Mouse (Mus musculus) telencephalon, adult 2 months (tissue): ENCODE data around the gene Llcfc1.

Source experiments
- DNase-seq: peaks from one replicate; pipeline ENCODE4 v3.0.0-alpha.2; 2011; ENCODE audit warnings: low read depth, low spot score

Gene Llcfc1

DNA sequence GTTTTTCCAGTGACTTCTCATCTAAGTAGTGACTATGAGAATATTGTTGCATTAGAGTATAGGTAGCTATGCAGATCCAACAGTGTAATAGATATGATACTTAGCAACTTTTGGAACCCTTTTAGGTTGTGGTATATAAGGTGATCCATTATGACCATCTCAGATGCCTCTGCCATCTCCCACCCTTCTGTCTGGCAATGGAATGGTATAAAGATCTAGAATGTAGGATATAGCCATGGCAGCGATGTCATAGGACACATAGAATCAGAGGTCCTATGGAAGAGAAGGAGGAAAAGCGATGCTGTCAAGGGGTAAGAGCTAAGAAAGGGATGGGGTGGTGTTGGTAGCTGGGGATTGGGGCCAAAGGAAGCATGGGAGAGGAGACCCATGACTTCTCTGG lies at the start of gene Llcfc1:
Gene Llcfc1 (plus strand): TSS at position 301 of the 400 bp plus-strand sequence.
- DNase-seq, result no peak

GRCm38 (mm10) chr6:41635211-41635610 lies 49.0 kb upstream of the Llcfc1 start:
- DNase-seq, result no peak

GRCm38 (mm10) chr6:41636178-41636577 lies 48.1 kb upstream of the Llcfc1 start, which contains the start of gene Trpv6:
Trpv6 (minus strand) TSS chr6:41636405.
- DNase-seq, result no peak

- no peak for DNase-seq
Observed at GRCm38 (mm10) chr6:41637393-41637792, 46.8 kb upstream of the Llcfc1 start.

DNA sequence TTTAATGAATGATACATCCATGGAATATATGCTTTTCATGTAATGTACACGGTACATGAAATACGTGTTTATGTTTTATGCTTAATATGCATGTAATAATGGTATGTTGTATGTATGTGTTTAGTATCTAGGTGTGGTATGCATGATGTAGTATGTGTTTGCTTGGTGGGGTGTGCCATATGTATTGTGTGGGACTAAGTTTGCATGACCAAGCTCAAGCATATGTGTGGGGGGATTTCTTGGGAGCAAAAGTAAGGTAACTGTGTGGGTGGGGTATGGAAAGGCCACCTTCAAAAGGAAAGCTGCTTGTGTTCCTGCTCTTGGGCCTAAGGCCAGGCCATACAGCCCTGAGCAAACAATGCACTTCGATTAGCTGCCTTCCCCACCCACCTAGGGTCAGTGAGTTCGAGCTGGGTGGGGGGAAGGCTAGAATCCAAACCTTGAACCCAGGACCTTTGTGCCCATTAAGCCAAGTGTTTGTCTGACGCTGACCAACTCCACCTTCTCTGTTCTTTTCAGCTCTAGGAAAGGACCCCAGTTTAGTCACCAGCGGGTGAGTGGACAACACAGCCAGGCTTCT lies 46.2 kb upstream of the Llcfc1 start:
- DNase-seq, result no peak

- DNase-seq, result no peak
Observed at GRCm38 (mm10) chr6:41640449-41640848, 43.8 kb upstream of the Llcfc1 start.

- DNase-seq, result no peak
Observed at GRCm38 (mm10) chr6:41641173-41641866, 42.9 kb upstream of the Llcfc1 start.

- no peak for DNase-seq
Observed at GRCm38 (mm10) chr6:41642765-41643164, 41.5 kb upstream of the Llcfc1 start.

DNA sequence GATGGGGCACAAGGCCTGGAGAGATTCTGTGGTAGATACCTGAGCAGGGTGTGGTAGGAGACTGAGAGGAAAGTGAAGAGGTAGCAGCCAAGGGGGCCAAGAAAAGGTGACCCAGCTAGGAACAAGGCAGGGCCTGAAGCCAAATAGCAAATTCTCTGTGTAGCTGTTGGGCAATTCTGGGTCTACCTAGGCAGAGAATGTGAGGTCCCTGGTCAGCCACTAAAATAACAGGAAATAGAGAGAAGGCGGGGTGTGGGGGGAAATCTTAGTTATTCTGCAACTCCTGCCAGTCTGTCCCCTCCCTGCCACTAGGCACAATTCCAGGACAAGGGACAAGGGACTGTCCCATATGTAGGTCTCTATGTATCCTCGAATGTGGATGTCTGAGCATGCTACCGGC lies 41.0 kb upstream of the Llcfc1 start:
- DNase-seq, result no peak

DNA sequence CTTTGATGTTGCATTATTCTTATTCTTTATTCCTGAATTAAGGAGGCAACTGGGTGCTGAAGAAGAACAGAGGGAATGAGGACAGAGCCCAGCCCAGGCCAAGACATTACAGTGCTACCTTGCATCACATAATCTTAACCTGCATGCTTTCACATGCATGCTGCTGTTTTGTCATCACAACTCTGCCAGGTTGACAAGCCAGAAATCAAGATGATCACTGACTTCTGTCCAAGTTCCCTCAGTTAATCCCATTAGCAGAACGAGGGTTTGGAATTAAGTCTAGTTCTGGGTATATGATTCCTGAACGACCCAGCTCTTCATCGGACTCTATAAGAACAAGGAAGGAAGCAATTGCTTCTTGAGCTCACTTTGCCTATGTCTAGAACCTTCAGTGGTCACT lies 38.0 kb upstream of the Llcfc1 start:
- no peak for DNase-seq

DNA sequence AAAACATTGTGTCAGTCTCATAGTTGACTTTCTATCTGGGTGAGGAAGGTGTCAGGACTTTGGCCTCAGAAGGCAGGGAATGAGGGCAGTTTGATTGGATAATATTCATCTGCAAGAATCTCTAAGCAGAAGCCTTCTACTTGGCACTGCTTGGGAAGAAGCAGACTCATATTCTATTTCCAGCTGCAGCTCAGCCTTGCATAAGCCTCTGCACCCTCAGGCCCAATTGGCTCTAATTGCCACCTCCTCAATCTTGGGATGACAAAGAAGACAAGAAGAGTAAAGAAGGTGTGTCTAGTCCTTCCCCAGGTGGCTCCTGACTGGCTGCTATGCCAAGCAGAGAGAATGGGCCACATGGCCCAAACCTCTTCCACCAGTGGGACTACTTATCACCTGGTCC lies 37.6 kb upstream of the Llcfc1 start:
- DNase-seq, result no peak

DNA sequence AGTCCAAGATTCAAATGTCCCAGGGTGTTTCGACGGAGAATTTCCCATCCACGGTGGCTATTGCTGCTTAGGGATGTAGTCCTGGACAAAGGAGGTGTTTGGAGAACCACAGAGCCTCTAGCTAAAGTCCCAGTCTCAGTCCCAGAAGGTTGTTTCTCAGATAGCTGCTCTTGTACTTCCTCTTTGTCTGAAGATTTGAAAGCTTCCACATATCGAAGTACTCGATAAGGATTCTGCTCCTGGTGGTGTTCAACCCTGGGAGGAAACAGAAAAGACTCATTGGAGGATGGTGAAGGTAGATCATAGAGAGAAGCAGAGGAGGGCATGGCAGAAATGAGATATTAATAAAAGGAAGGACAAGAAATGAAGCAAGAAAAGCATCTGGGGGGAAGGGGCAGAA lies 31.1 kb upstream of the Llcfc1 start:
- DNase-seq, result no peak

DNA sequence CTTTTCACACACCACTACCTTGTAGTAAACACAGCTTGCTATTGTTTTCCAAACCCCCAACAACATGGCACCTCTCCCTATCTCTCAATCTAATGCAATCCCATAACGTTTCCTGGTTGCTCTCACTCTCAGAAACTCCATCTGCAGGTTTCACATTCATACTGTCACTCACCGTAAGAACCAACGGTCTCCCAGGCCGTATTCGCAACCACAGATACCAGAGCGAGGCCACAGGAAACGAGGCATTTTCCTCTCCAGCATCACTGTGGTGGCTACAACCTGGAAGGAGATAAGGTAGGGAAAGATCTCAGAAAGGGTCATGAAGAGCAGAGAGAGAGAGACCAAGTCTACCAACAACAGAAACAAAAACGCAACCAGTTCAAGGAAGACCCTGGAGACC lies 29.6 kb upstream of the Llcfc1 start:
- DNase-seq, result no peak

DNA sequence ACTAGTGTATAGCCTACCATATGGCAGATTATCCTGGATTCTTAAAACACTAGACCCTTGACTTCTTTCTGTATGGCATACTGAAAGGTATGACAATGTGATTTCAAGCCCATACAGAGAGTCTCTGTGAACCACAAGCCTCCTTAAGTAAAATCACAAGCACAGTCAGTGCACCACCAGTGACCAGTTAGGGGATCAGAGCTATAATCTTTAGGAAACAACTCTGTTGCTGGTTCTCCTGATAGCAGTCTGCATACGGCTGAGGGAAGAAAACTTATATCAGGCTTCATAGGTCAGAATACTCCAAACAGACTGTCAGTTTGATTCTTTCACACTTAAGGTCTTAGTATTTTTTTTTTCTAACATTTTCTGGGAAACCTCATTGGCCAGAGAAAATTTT lies 25.7 kb upstream of the Llcfc1 start:
- DNase-seq, result no peak

GRCm38 (mm10) chr6:41662320-41662719 lies 21.9 kb upstream of the Llcfc1 start:
- no peak for DNase-seq

DNA sequence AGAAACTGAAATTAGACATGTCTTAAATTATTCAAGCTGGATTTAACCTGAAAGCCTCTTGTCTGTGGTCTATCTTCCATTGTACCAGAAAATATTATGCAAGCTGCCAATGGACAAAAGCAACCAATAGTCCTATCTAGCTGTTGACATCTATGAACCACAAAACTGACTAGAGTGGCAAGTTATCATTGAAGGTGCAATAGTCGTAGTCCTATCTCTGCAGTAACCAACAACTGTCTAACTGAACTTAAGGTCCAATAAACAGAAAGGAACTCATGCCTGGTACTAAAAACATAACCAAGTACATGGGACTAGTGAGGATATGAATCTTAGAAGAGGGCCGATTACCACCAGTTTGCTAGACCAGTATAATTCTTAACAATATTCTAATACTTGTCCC lies 7.7 kb upstream of the Llcfc1 start:
- no peak for DNase-seq

DNA sequence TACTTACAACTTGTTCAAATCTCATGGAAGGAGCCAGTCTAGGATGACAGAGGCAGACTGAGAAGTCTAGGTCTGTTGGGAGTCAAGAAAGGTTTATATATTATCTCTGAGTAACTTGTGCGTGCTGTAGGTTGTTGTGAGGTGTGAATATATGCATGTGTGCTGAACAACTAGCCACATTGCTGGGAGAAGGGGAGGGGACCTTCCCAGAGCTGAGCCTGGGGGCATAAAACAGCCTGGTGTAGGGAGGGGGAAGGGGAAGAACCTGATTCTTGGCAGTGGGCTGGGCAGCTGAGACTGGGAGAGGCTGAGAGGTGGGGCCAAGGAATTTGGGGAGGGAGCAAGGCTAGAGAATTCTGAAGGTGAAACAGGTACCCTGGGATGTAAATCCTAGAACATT lies 3.6 kb upstream of the Llcfc1 start, which contains the start of gene Trpv5:
Gene Trpv5 (minus strand): TSS at position 101 of the 400 bp plus-strand sequence.
- DNase-seq, result no peak

DNA sequence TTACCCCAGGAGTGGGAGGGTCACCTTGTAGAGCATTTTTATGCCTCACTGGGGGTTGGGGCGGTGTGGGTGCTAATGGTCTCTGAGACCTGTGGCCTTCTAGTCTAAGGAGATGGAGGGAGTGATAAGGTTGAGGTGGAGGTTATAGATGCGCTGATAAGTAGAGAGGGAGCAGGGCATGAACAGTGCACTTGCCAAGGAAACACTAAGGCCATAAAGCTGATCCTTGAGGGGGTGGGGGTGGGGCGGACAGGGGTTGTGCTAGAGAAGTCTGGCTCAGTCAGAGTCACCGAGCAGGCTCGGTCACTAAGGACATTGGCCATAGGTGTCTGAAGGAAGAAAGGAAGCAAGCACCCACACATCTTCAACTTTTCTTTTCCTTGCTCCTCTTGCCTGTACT lies 2.6 kb upstream of the Llcfc1 start:
- no peak for DNase-seq

DNA sequence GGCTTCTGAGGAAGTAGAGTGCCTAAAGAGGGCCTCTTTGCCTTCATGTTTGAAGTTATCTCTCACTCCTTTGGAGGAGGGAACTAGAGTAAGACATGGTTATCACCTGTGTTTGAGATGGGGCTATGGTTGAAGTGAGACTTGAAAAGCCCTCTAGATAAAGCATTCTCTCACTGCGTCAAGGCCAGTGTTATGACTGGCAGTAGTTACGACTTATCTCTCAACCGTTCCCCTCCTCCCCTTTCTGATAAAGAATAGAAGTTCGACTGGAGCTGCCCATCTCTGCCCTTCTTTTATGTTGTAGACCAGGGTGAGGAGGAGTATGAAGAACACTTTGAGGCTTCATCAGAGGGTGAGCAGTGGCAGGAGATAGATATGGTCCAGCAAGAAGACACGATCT lies 680 bp downstream of the Llcfc1 start:
- no peak for DNase-seq

GRCm38 (mm10) chr6:41685596-41685995 lies 1.4 kb downstream of the Llcfc1 start:
- DNase-seq, result no peak

DNA sequence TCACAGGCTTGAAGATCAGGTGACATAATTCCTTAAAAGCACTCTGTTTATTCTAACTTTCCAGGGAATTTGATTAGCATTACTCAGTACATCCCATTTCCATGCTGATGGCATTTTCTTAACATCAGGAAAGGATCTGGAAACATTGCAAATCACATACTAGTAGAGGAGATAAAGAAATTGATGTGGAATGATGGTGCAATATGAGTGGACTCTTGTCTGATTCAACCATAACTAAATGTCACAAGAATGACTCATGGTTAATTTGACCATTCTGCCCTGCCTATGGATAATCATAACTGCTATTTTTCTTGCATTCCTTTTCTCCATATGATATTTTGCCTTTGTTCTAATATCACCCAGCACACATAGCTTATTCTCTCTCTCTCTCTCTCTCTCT lies 8.0 kb downstream of the Llcfc1 start:
- no peak for DNase-seq

GRCm38 (mm10) chr6:41694407-41694806 lies 10.2 kb downstream of the Llcfc1 start:
- DNase-seq, result no peak

GRCm38 (mm10) chr6:41701245-41701644 lies 17.0 kb downstream of the Llcfc1 start:
- no peak for DNase-seq

DNA sequence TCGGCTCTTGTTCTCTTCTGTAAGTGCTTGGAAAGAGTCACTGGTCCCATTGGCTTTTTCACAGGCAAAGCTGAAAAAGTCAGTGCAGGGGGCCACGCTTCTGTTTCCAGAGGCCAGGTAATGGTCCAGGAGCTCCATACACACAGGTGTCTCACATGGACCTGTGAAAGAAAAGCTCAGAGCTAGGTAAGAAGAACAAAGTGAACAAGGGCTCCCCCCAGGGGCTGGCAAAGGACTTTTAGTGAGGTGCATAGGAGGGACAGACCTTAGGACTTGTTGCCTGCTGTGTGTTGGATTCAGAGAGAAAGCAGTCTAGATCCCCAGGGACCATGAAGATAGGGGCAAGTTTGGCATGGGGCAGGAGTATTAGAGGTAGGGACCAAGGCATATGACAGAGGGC lies 18.7 kb downstream of the Llcfc1 start:
- DNase-seq, result no peak
